Mouse (Mus musculus) thymus, adult 2 months (tissue): ENCODE measurements around the gene Atp2c2. TPM values are rescaled to one million over a fixed set of nuclear protein-coding genes. Genes with fewer than 3 reads are reported as not detected.

Experiments
- DNase-seq: peaks from one replicate; pipeline ENCODE4 v3.0.0; 2021
- H3K27ac ChIP-seq: fragments of 200-500 bp; 2 replicates; pipeline ENCODE4 v1.5.1; 2012; ENCODE audit warnings: low read length, control low read depth; ENCODE audit not compliant: control insufficient read depth, insufficient read depth
- H3K27me3 ChIP-seq: fragments of 200-500 bp; 2 replicates; pipeline ENCODE4 v1.6.1; 2012; ENCODE audit warnings: mild to moderate bottlenecking, low read length, moderate library complexity, mixed read lengths; ENCODE audit not compliant: control insufficient read depth, insufficient read depth
- H3K36me3 ChIP-seq: fragments of 200-500 bp; 2 replicates; pipeline ENCODE4 v1.6.1; 2012; ENCODE audit warnings: mild to moderate bottlenecking, low read length, moderate library complexity; ENCODE audit not compliant: control insufficient read depth, insufficient read depth
- H3K4me1 ChIP-seq: fragments of 200-500 bp; replicated peaks from 2 replicates; pipeline ENCODE4 v1.6.1; 2012; ENCODE audit warnings: low read length; ENCODE audit not compliant: control insufficient read depth, insufficient read depth
- H3K4me3 ChIP-seq: fragments of 200-500 bp; 2 replicates; pipeline ENCODE4 v1.5.1; 2012; ENCODE audit warnings: mild to moderate bottlenecking, low read length, control low read depth, moderate library complexity; ENCODE audit not compliant: control insufficient read depth, insufficient read depth
- CTCF ChIP-seq: fragments of 200-500 bp; IDR thresholded peaks from 2 replicates; pipeline ENCODE4 v1.5.1; 2012; ENCODE audit warnings: mild to moderate bottlenecking, control low read depth, low read length, moderate library complexity, borderline replicate concordance; ENCODE audit not compliant: control insufficient read depth, poor library complexity, insufficient read depth; ENCODE audit errors: extremely low read depth
- POLR2A ChIP-seq: fragments of 200-500 bp; IDR thresholded peaks from 2 replicates; pipeline ENCODE4 v1.6.1; 2012; ENCODE audit warnings: mild to moderate bottlenecking, low read length, control low read depth, moderate library complexity; ENCODE audit not compliant: control insufficient read depth, poor library complexity, insufficient read depth; ENCODE audit errors: extremely low read depth
- WGBS: fragments of 180-500 bp; shearing (Covaris S2); methylation state at CpG from one replicate; pipeline ENCODE4 v1.1.7; 2018; 5-methylcytosine and 5-hydroxymethylcytosine counted together
- polyA plus RNA-seq: library from polyadenylated mRNA; depleted of rRNA; stranded (reverse); fragments of >200 nt; gene quantifications from 2 replicates; pipeline ENCODE4 v1.2.3, GENCODE M21; 2012; rRNA removed

The Atp2c2 gene
- 0.16 and 0.19 TPM in 2 replicates for polyA plus RNA-seq

- no peak within 1 kb of the TSS for H3K4me3 ChIP-seq
- no peaks in the 10 kb centered on the region for H3K4me1 ChIP-seq
- DNase-seq: no peak
- no peaks in the 10 kb centered on the region for H3K36me3 ChIP-seq
- 12% methylated on average over 26 of the region's 26 CpGs for WGBS
- H3K27ac ChIP-seq: no peak within 1 kb of the TSS
- H3K27me3 ChIP-seq: peaks cover 14% of the 10 kb centered on the region
- TF ChIP-seq CTCF (no peak), POLR2A (no peak)
Measured at GRCm38 (mm10) chr8:119699549-119700134, at the start of gene Atp2c2. Gene Atp2c2, plus strand, starts transcription at chr8:119700009.

GRCm38 (mm10) chr8:119651324-119651723 is 48.5 kb upstream of the Atp2c2 start:
- WGBS: 76% methylated on average over 2 of the region's 2 CpGs
- TF ChIP-seq POLR2A (no peak), CTCF (no peak)
- no peak for DNase-seq

GRCm38 (mm10) chr8:119656709-119657464 is 42.9 kb upstream of the Atp2c2 start:
- Histone ChIP-seq H3K36me3 (no peaks in the 10 kb centered on the region), H3K27me3 (no peaks in the 10 kb centered on the region), H3K27ac (no peak overlapping the region), H3K4me1 (no peaks in the 10 kb centered on the region), H3K4me3 (no peak overlapping the region)
- WGBS: 52% methylated on average over 5 of the region's 5 CpGs
- DNase-seq: peak; percentile 23
- TF ChIP-seq POLR2A (no peak), CTCF (no peak)

More at GRCm38 (mm10) chr8:119651324-119651723, 48.5 kb upstream of the Atp2c2 start:
- Histone ChIP-seq H3K4me1 (no peaks in the 10 kb centered on the region), H3K36me3 (no peaks in the 10 kb centered on the region), H3K27ac (no peak overlapping the region), H3K27me3 (no peaks in the 10 kb centered on the region), H3K4me3 (no peak overlapping the region)

GRCm38 (mm10) chr8:119661081-119661480 is 38.7 kb upstream of the Atp2c2 start:
- H3K36me3 ChIP-seq: no peaks in the 10 kb centered on the region
- H3K4me3 ChIP-seq: no peak overlapping the region
- H3K4me1 ChIP-seq: no peaks in the 10 kb centered on the region
- no peaks in the 10 kb centered on the region; the same call in 1 of the 2 replicates for H3K27me3 ChIP-seq
- TF ChIP-seq POLR2A (no peak), CTCF (no peak)
- no peak overlapping the region for H3K27ac ChIP-seq
- WGBS: 75% methylated on average over 9 of the region's 9 CpGs
- DNase-seq: no peak

GRCm38 (mm10) chr8:119661892-119662291 is 37.9 kb upstream of the Atp2c2 start:
- Histone ChIP-seq H3K27ac (no peak overlapping the region), H3K4me1 (no peaks in the 10 kb centered on the region), H3K27me3 (no peaks in the 10 kb centered on the region; the same call in 1 of the 2 replicates), H3K36me3 (no peaks in the 10 kb centered on the region), H3K4me3 (no peak overlapping the region)
- 66% methylated on average over 6 of the region's 6 CpGs for WGBS
- no peak for DNase-seq
- TF ChIP-seq POLR2A (no peak), CTCF (no peak)

GRCm38 (mm10) chr8:119663440-119663839 is 36.4 kb upstream of the Atp2c2 start:
- H3K4me3 ChIP-seq: no peak overlapping the region
- H3K36me3 ChIP-seq: no peaks in the 10 kb centered on the region
- no peak for TF ChIP-seq POLR2A
- TF ChIP-seq CTCF: no peak
- H3K27me3 ChIP-seq: no peaks in the 10 kb centered on the region; the same call in 1 of the 2 replicates
- 92% methylated on average over 11 of the region's 11 CpGs for WGBS
- no peaks in the 10 kb centered on the region for H3K4me1 ChIP-seq
- no peak overlapping the region for H3K27ac ChIP-seq
- DNase-seq: no peak
